Mouse (Mus musculus) embryonic stem cell, embryonic (primary cell): ENCODE results near the gene March8.

Source experiments
- CTCF ChIA-PET, 4 experiments: fragments of 300-600 bp in 2 of 4; fragments of 350-600 bp in 2 of 4; sonication (Branson Sonifier 250); formaldehyde crosslinking; loops; one replicate each; lab custom pipeline; 2022; ENCODE audit warnings: inconsistent platforms in 2 of 4; lab: Charles Lee
- POLR2A ChIA-PET, 4 experiments: fragments of 300-600 bp in 2 of 4; fragments of 350-600 bp in 2 of 4; sonication (Branson Sonifier 250); formaldehyde crosslinking; loops; one replicate each; lab custom pipeline; 2022; ENCODE audit warnings: antibody characterized with exemption in 4 of 4, inconsistent platforms in 1 of 4; lab: Charles Lee

March8 gene

GRCm38 (mm10) chr6:116398136-116398535 lies 60.3 kb downstream of the March8 start:
- ChIA-PET CTCF (interaction anchor here in 3 of 4 experiments (0.5 to 1.7 kb wide), 3 partner anchors 12 to 234 kb away, joined by 3 to 4 read pairs (median 3); no protein-coding TSS in a partner anchor), POLR2A (interaction anchor here in 2 of 4 experiments (1.7 to 2.4 kb wide), 2 partner anchors 13 kb away, joined by 8 to 12 read pairs; no protein-coding TSS in a partner anchor)

DNA sequence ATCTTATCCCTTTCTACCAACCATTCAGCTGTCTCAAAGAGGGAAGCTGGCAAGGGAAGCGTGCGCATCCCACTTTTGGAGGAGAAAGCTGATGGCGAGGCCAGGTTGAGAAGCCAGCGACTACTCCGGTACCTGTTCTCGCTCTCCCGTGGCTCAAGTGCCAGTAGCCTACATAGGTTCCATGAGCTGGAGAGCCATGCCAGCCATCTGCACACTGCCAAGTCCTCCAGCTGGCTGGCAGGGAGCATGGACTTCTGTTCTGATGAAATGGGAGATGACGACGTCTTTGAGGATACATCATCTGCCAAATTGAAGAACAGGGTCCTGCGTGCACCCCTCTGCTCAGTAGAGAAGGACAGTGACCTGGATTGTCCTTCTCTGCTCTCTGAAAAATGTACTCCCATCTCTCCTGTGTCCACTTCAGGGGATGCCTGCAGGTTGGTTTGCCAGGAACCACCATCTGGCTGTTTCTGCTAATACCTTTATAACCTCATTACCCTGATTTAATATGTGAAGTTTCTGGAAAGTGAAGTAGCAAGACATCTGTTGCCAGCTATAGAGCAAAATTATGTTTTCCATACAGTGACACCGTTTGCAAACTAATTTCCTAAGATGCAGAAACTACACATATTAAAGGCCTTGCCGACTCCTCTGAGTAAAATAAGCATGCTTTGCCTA lies 64.1 kb downstream of the March8 start:
- POLR2A ChIA-PET: interaction anchor here in 1 of 4 experiments (1.4 kb wide), 1 partner anchor 9 kb away, joined by 3 read pairs; no protein-coding TSS in a partner anchor

GRCm38 (mm10) chr6:116402426-116402825 lies 64.6 kb downstream of the March8 start:
- ChIA-PET POLR2A (interaction anchor here in 1 of 4 experiments (1.4 kb wide), 1 partner anchor 9 kb away, joined by 3 read pairs; no protein-coding TSS in a partner anchor), CTCF (no interaction called here)

More for the DNA sequence above, 64.1 kb downstream of the March8 start:
- CTCF ChIA-PET: no interaction called here

DNA sequence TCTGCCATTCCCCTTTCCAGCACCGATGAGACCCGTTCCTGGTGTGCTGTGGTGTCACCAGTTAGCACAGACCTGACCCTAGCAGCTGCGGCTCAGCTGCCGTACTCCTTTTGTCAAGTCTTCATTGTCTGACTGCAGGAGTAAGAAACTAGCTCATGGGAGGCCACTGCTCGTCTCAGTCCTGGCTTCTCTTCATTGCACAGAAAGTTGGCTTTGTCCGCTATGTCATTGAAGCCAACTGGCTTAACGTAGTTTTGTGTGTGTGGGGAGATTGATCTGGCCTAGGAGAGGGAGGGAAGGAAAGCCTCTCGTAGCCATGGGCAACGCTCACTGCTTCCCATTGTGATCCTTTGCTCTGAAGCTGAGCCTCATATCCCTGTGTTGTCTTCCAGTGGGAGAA lies 67.4 kb downstream of the March8 start:
- ChIA-PET POLR2A (interaction anchor here in 2 of 4 experiments (1.3 to 1.5 kb wide), 2 partner anchors 9 to 159 kb away, joined by 3 to 4 read pairs; no protein-coding TSS in a partner anchor), CTCF (interaction anchor here in 3 of 4 experiments (0.6 to 1.1 kb wide), 3 partner anchors 123 to 1414 kb away, joined by 3 to 7 read pairs (median 3); no protein-coding TSS in a partner anchor)

GRCm38 (mm10) chr6:116405715-116406114 lies 67.9 kb downstream of the March8 start:
- CTCF ChIA-PET: interaction anchor here in 2 of 4 experiments (0.6 kb wide), 2 partner anchors 346 to 1414 kb away, joined by 3 to 7 read pairs; no protein-coding TSS in a partner anchor
- POLR2A ChIA-PET: interaction anchor here in 2 of 4 experiments (1.3 to 1.8 kb wide), 3 partner anchors 9 to 158 kb away, joined by 3 to 7 read pairs (median 4); no protein-coding TSS in a partner anchor

- POLR2A ChIA-PET: interaction anchor here in 2 of 4 experiments (1.3 to 1.8 kb wide), 2 partner anchors 10 kb away, joined by 4 to 7 read pairs; no protein-coding TSS in a partner anchor
- CTCF ChIA-PET: no interaction called here
These were observed 68.3 kb downstream of the March8 start for GRCm38 (mm10) chr6:116406152-116406551.

- ChIA-PET CTCF (no interaction called here), POLR2A (interaction anchor here in 2 of 4 experiments (1.3 to 1.8 kb wide), 2 partner anchors 10 kb away, joined by 4 to 7 read pairs; no protein-coding TSS in a partner anchor)
These were observed 68.9 kb downstream of the March8 start for GRCm38 (mm10) chr6:116406680-116407079.

- CTCF ChIA-PET: no interaction called here
- POLR2A ChIA-PET: interaction anchor here in 1 of 4 experiments (1.0 to 1.8 kb wide), 2 partner anchors 11 kb away, joined by 3 to 7 read pairs; no protein-coding TSS in a partner anchor
These were observed 69.4 kb downstream of the March8 start for GRCm38 (mm10) chr6:116407216-116407615.

- ChIA-PET CTCF (interaction anchor here in 1 of 4 experiments (0.6 kb wide), 1 partner anchor 181 kb away, joined by 3 read pairs; no protein-coding TSS in a partner anchor), POLR2A (interaction anchor here in 1 of 4 experiments (1.0 kb wide), 1 partner anchor 10 kb away, joined by 3 read pairs; no protein-coding TSS in a partner anchor)
These were observed 70.3 kb downstream of the March8 start for GRCm38 (mm10) chr6:116407956-116408657.

- POLR2A ChIA-PET: interaction anchor here in 1 of 4 experiments (0.7 to 1.1 kb wide), 2 partner anchors 8 to 11 kb away, joined by 3 to 4 read pairs; no protein-coding TSS in a partner anchor
- CTCF ChIA-PET: interaction anchor here in 1 of 4 experiments (0.5 kb wide), 1 partner anchor 871 kb away, joined by 5 read pairs; no protein-coding TSS in a partner anchor
These were observed 72.6 kb downstream of the March8 start for GRCm38 (mm10) chr6:116410436-116410835.

GRCm38 (mm10) chr6:116411716-116412115 lies 73.9 kb downstream of the March8 start:
- CTCF ChIA-PET: interaction anchor here in 2 of 4 experiments (0.6 to 0.8 kb wide), 2 partner anchors 130 to 338 kb away, joined by 3 to 4 read pairs; no protein-coding TSS in a partner anchor
- POLR2A ChIA-PET: interaction anchor here in 2 of 4 experiments (0.6 to 1.2 kb wide), 4 partner anchors 9 to 203 kb away, joined by 3 to 4 read pairs (median 3); partner anchors contain the start of genes Washc2 (in 1 of the 2) and Zfand4 (in 1 of the 2)

- CTCF ChIA-PET: interaction anchor here in 2 of 4 experiments (0.6 kb wide), 2 partner anchors 339 to 1364 kb away, joined by 3 to 4 read pairs; no protein-coding TSS in a partner anchor
- POLR2A ChIA-PET: interaction anchor here in 2 of 4 experiments (0.5 to 1.2 kb wide), 2 partner anchors 204 to 1436 kb away, joined by 3 read pairs; partner anchors contain the start of gene Washc2 (in 1 of the 2)
These were observed 74.9 kb downstream of the March8 start for GRCm38 (mm10) chr6:116412546-116413325.

- CTCF ChIA-PET: no interaction called here
- POLR2A ChIA-PET: no interaction called here
These were observed 77.4 kb downstream of the March8 start for GRCm38 (mm10) chr6:116415126-116415676.

- CTCF ChIA-PET: no interaction called here
- POLR2A ChIA-PET: no interaction called here
These were observed 78.3 kb downstream of the March8 start for GRCm38 (mm10) chr6:116416000-116416552.

DNA sequence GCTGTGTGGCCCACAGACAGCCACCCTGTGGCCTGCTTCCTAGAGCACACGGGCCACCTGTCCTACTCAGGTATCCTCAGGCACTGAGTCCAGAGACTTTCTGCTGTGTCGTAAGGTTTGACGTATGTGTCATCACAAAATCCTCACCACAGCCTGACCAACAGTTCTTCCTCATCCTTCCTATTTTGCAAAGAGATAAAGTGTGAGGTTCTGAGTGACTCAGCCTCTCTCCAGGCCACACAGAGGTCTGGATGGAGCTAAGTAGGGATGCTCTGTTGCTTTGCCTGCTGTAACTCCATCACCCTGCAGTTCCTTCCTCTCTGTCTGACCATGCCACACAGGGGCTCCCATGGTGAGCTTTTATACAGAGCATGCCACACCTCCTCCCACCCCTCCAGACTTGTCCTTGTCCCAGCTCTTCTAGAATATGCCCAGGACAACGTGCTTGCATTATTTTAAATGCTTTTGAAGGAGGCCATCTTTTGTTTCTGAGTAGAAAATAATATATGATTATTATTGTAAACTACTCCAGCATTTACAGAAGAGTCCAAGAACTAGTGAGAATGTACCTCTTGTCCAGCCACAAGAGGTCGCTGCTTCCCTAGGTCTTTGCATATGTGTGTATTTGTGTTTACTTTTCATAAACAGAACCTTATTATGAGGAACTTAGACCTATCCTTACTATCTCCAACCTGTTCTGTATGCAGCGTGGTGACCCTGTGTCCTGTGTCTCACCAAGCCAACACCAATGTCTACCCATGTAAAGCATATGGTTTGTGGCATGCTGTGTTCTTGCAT lies 79.9 kb downstream of the March8 start:
- POLR2A ChIA-PET: interaction anchor here in 1 of 4 experiments (0.6 to 1.0 kb wide), 2 partner anchors 10 to 75 kb away, joined by 3 read pairs; no protein-coding TSS in a partner anchor
- CTCF ChIA-PET: interaction anchor here (0.5 to 1.8 kb wide), 7 partner anchors 8 to 153 kb away, joined by 3 to 5 read pairs (median 3); no protein-coding TSS in a partner anchor

- POLR2A ChIA-PET: interaction anchor here in 1 of 4 experiments (1.0 kb wide), 1 partner anchor 11 kb away, joined by 3 read pairs; no protein-coding TSS in a partner anchor
- CTCF ChIA-PET: interaction anchor here (0.5 to 1.8 kb wide), 6 partner anchors 9 to 409 kb away, joined by 3 to 5 read pairs (median 4); no protein-coding TSS in a partner anchor
These were observed 80.7 kb downstream of the March8 start for GRCm38 (mm10) chr6:116418487-116418886.
